Comparison of ENCODE assay signal across 11 mouse cellular contexts in genomic region chr11:69575220-69575619, GRCm38 (mm10). TPM values are rescaled to one million over a fixed set of nuclear protein-coding genes. Genes with fewer than 3 reads are reported as not detected.
DNase-seq lines count a peak whose midpoint lies in the region; ATAC-seq and TF ChIP-seq lines count a peak whose summit lies in the region.
"Had no signal": no experiment of that assay in that cellular context is flagged by ENCODE, and none has a peak within 500 bp of the region (broad histone marks: within the 10 kb centered on the region; RNA-seq: fewer than 3 reads in every experiment).

No protein-coding gene starts in this region.

- no peak for ATAC-seq in CD4-positive, CD25-positive, alpha-beta regulatory T cell, adult 4 months
- ATAC-seq in granulocyte monocyte progenitor cell, adult 5-6 weeks (replicated peaks; ENCODE audit: poor library complexity, severe bottlenecking), result no peak

- peak; percentile 67 for TF ChIP-seq CTCF in layer of hippocampus, adult 2 months (conservative IDR thresholded peaks at IDR 0.05)

- peak; percentile 74 for DNase-seq in CD4-positive, CD25-positive, alpha-beta regulatory T cell, adult 2 months (ENCODE audit: low read depth, low spot score)
- no peak for DNase-seq in layer of hippocampus, adult 2 months (ENCODE audit: low spot score in 2 of 2)
- no peak for DNase-seq in layer of hippocampus, adult 9-11 months
- peak; percentile 41 for DNase-seq in T-cell, adult 2 months (ENCODE audit: low spot score)
- peak; percentile 20 for DNase-seq in lung, postnatal 36 days
- no peak for DNase-seq in kidney, postnatal 10 days
- DNase-seq: cerebellum, adult 11-12 months had no signal

- no peak overlapping the region for H3K4me3 ChIP-seq in layer of hippocampus, adult 2 months
- H3K4me3 ChIP-seq: neural tube, embryonic 12.5 days; stomach, embryonic 15.5 days had no signal

- no peak overlapping the region for H3K27ac ChIP-seq in layer of hippocampus, adult 2 months
- H3K27ac ChIP-seq: neural tube, embryonic 12.5 days; stomach, embryonic 15.5 days had no signal

RNA-seq across cellular contexts. Expression of gene Wrap53, which starts 4.8 kb away (rescaled TPM):
- polyA plus RNA-seq in CD4-positive, CD25-positive, alpha-beta regulatory T cell, adult 4 months (2017; shearing (Covaris generic)), result 10 to 100 TPM; 23.0 to 31.9 TPM
- 10 to 100 TPM; 12.0 to 14.3 TPM for total RNA-seq in layer of hippocampus, adult 2 months (2021)
- total RNA-seq in granulocyte monocyte progenitor cell, adult 5-6 weeks (2014; fragmentation: Nextera tagmentation), result 8.0 and 18.8 TPM in 2 replicates
- 6.5 and 11.3 TPM in 2 replicates for total RNA-seq in granulocyte monocyte progenitor cell, adult 5-6 weeks (2017)

RNA-seq across cellular contexts. Expression of gene Trp53, which starts 4.9 kb away (rescaled TPM):
- 100 to 1,000 TPM; 307 to 416 TPM for polyA plus RNA-seq in CD4-positive, CD25-positive, alpha-beta regulatory T cell, adult 4 months (2017; shearing (Covaris generic))
- total RNA-seq in layer of hippocampus, adult 2 months (2021), result 10 to 100 TPM; 28.5 to 32.3 TPM
- 215 and 226 TPM in 2 replicates for total RNA-seq in granulocyte monocyte progenitor cell, adult 5-6 weeks (2014; fragmentation: Nextera tagmentation)
- total RNA-seq in granulocyte monocyte progenitor cell, adult 5-6 weeks (2017), result 56.8 and 58.0 TPM in 2 replicates

RNA-seq across cellular contexts. Expression of gene Efnb3, which starts 15.2 kb away (rescaled TPM):
- polyA plus RNA-seq in CD4-positive, CD25-positive, alpha-beta regulatory T cell, adult 4 months (2017; shearing (Covaris generic)), result under 1 TPM; 0.27 to 0.37 TPM
- total RNA-seq in layer of hippocampus, adult 2 months (2021), result 100 to 1,000 TPM; 113 to 116 TPM
- total RNA-seq in granulocyte monocyte progenitor cell, adult 5-6 weeks (2014; fragmentation: Nextera tagmentation), result not detected in 2 replicates
- not detected in 2 replicates for total RNA-seq in granulocyte monocyte progenitor cell, adult 5-6 weeks (2017)

RNA-seq across cellular contexts. Expression of gene Dnah2, which starts 26.3 kb away (rescaled TPM):
- polyA plus RNA-seq in CD4-positive, CD25-positive, alpha-beta regulatory T cell, adult 4 months (2017; shearing (Covaris generic)), result under 1 TPM in 1 of 2 experiments, not detected in 1; 0.09 TPM
- 1 to 10 TPM; 4.6 to 5.2 TPM for total RNA-seq in layer of hippocampus, adult 2 months (2021)
- 0.11 and 3.5 TPM in 2 replicates for total RNA-seq in granulocyte monocyte progenitor cell, adult 5-6 weeks (2014; fragmentation: Nextera tagmentation)
- not detected in 2 replicates for total RNA-seq in granulocyte monocyte progenitor cell, adult 5-6 weeks (2017)

RNA-seq across cellular contexts. Expression of gene Atp1b2, which starts 30.5 kb away (rescaled TPM):
- polyA plus RNA-seq in CD4-positive, CD25-positive, alpha-beta regulatory T cell, adult 4 months (2017; shearing (Covaris generic)), result not detected
- total RNA-seq in layer of hippocampus, adult 2 months (2021), result 100 to 1,000 TPM; 391 to 411 TPM
- total RNA-seq in granulocyte monocyte progenitor cell, adult 5-6 weeks (2014; fragmentation: Nextera tagmentation), result 1.7 and 3.0 TPM in 2 replicates
- 0.10 TPM in 1 of 2 replicates, not detected in the other for total RNA-seq in granulocyte monocyte progenitor cell, adult 5-6 weeks (2017)

Comparison
In these comparisons a context has a peak if more than half of its experiments do, and no peak if none do; other contexts are left out.
1. DNase-seq: peak in CD4-positive, CD25-positive, alpha-beta regulatory T cell, adult 2 months (single experiment), T-cell, adult 2 months (single experiment) and lung, postnatal 36 days (single experiment); none in layer of hippocampus, adult 2 months (0 of 2), layer of hippocampus, adult 9-11 months (single experiment) and kidney, postnatal 10 days (single experiment).
2. RNA of gene Efnb3, which starts 15.2 kb away (total RNA-seq): 113 to 116 TPM in layer of hippocampus, adult 2 months; not detected in granulocyte monocyte progenitor cell, adult 5-6 weeks; every median in the first group is over 100 times any median in the second.